Mouse (Mus musculus) heart, postnatal 36 days (tissue): Measurements from ENCODE around the gene Dtl. TPM values are rescaled to one million over a fixed set of nuclear protein-coding genes. Genes with fewer than 3 reads are reported as not detected.

Source experiments
- DNase-seq, 2 experiments: peaks; one replicate each; pipeline ENCODE4 v3.0.0; 2021 to 2022
- intact Hi-C: fragments of 180-260 bp; cut with DNase I; formaldehyde crosslinking; loops from one replicate; pipeline ENCODE4 v1.15.1; 2025
- total RNA-seq, 2 experiments: library from RNA; stranded (reverse); gene quantifications; 2 replicates each; pipeline ENCODE4 v1.2.3; 2021

The Dtl gene
- total RNA-seq, 2 experiments from 2014 or later: 0.19 to 0.31 TPM

DNA sequence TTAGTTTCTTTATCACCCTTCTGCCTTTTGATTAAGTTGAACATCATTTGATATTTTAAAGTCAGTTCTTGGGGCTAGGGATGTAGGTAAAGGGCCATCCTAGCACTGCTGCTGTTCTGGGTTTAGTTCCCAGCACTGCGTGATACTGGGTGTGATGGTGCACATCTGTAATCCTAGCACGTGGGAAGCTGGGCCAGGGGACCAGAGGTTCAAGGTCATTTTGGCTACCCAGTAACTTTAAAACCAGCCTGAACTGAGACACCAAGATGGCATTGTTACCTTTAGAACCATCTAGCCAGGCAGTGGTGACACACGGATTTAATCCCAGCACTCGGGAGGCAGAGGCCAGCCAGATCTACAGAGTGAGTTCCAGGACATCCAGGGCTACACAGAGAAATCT, 8.5 kb upstream of the Dtl start:
- no peak for DNase-seq
- intact Hi-C loops: no loop called here

DNA sequence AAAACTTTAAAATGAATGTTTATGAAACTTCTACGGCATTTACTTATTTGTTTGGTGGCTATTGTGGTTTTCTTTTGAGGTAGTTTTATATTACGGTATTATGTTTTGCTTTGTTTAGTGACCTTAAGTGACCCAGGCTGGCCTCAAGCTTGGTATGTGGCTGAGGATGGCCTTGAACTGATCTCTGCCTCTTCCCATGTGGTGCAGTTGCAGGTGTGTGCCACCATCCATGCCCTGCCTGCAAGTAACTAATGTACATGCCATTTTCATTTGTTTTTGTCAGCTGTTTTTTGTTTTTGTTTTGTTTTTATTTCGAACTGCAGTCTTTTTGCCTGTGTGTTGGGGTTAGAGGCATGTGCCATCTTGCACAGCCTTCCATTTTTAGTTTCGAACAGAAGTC, 6.3 kb upstream of the Dtl start:
- intact Hi-C loops: no loop called here
- no peak for DNase-seq

DNA sequence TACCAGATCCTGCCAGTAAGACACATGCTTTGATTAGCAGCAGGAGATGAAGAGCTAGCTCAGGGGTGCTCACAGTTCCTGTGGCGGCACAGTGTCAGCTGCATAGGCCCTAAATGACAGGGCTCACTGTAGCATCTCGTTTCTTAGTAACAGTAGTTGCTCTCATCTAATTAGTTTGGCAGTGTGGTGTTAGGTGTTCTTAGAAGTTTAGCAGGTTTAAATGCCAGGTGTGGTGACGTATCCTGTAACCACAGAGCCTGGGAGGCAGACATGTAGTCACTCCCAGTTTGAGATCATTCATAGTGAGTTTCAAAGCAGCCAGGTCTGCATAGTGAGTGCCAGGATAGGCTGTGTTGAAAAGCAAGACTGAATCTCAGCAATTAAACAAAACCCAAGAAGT, 4.2 kb upstream of the Dtl start:
- no peak for DNase-seq
- intact Hi-C loops: loop anchor here (5.0 to 10.0 kb wide), 3 partner anchors 138 to 395 kb away; partner anchors contain the start of genes Lpgat1 and Slc30a1

GRCm38 (mm10) chr1:191574871-191575457, 380 bp downstream of the Dtl start:
- no peak for DNase-seq

DNA sequence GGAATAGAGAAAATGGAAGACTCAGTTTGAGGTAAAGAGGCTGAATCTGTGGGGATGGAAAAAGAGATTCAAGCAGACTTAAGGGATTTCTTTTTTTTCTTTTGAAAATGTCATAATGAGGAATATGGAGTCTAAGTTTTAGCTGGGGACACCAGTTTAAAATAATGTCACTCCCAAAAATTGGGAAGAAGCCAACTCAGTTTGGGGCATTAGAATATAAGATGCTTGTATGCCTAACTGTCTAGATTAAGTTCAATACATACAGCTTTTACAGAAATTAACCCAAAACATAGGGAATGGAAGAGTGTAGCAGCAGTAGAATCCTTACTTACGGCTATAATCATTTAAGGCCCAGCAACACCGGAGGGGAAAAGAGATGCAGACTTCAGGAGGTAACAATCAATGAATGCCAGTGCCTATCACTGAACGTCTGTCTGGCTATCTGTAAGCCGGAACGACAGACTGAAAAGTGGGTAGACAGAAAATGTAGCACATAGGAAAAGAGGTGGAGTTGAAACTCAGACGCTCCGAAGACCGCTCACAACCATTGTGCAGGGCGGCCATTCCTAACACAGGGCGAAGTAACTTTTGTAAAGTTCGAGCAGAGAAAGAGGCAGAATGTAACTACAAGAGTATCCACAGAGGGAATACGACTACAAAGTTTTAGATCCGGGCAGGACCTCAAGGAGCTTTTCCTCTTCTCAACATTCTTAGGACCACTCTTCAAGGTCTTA, 1.3 kb downstream of the Dtl start:
- DNase-seq: no peak
- intact Hi-C loops: loop anchor here (10.0 kb wide), 1 partner anchor 389 kb away; no protein-coding TSS in a partner anchor

More at GRCm38 (mm10) chr1:191574871-191575457, 380 bp downstream of the Dtl start:
- intact Hi-C loops: loop anchor here (5.0 to 10.0 kb wide), 3 partner anchors 142 to 390 kb away; partner anchors contain the start of genes Lpgat1 and Slc30a1

GRCm38 (mm10) chr1:191570415-191570814, 4.9 kb downstream of the Dtl start:
- DNase-seq: no peak
- intact Hi-C loops: loop anchor here (10.0 kb wide), 1 partner anchor 386 kb away; no protein-coding TSS in a partner anchor

- DNase-seq: no peak
- intact Hi-C loops: loop anchor here (10.0 kb wide), 2 partner anchors 385 to 625 kb away; no protein-coding TSS in a partner anchor
Measured at GRCm38 (mm10) chr1:191569625-191570024, 5.7 kb downstream of the Dtl start.

DNA sequence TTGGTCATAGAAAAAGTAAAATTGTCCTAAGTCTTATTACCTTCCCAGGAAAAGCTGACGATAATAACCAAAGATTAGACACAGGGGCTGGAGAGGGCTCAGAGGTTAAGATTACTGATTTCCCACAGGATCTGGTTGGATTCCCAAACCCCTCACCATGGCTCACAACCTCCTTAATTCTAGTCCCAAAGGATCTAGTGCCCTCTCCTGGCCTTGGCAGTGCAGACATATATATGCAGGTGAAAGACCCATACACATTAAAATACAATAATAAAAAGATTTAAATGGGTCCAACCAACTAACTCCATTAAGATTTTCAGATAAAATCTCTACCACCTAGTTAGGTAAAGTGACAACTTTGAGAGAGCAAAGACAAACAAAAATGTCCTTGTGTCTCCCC, 7.5 kb downstream of the Dtl start:
- DNase-seq: peak; percentile 22 to 28
- intact Hi-C loops: loop anchor here (1.0 to 10.0 kb wide), 2 partner anchors 256 to 623 kb away; no protein-coding TSS in a partner anchor

- intact Hi-C loops: loop anchor here (1.0 to 10.0 kb wide), 5 partner anchors 81 to 618 kb away; no protein-coding TSS in a partner anchor
- DNase-seq: peak; percentile 39 to 41
Measured at GRCm38 (mm10) chr1:191562823-191563365, 12.4 kb downstream of the Dtl start.

- no peak for DNase-seq
- intact Hi-C loops: loop anchor here (5.0 to 10.0 kb wide), 3 partner anchors 67 to 615 kb away; no protein-coding TSS in a partner anchor
Measured at GRCm38 (mm10) chr1:191559779-191560178, 15.6 kb downstream of the Dtl start.

DNA sequence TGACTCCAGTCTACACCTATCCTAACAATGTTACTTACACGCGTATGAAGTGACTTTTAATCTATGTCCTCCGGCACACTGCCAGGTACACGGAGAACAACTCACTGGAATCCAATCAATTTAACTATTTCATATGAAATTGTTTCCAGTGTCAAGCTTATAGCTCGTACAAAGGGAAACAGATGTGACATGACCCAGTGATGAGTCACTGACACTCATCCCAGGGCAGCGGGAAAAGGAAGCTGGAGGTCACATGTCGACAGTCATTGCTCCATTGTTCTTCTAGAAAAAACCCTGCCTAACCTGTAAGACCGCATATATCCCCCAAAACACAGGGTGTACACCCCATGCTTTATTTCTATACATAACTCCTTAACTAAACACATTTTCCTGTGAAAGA, 18.2 kb downstream of the Dtl start:
- no peak for DNase-seq
- intact Hi-C loops: loop anchor here (5.0 kb wide), 1 partner anchor 65 kb away; no protein-coding TSS in a partner anchor

- DNase-seq: no peak
- intact Hi-C loops: no loop called here
Measured at GRCm38 (mm10) chr1:191550786-191551185, 24.6 kb downstream of the Dtl start.

GRCm38 (mm10) chr1:191543747-191544146, 31.6 kb downstream of the Dtl start:
- intact Hi-C loops: no loop called here
- no peak for DNase-seq

- no peak for DNase-seq
- intact Hi-C loops: no loop called here
Measured at GRCm38 (mm10) chr1:191541619-191542018, 33.7 kb downstream of the Dtl start.

DNA sequence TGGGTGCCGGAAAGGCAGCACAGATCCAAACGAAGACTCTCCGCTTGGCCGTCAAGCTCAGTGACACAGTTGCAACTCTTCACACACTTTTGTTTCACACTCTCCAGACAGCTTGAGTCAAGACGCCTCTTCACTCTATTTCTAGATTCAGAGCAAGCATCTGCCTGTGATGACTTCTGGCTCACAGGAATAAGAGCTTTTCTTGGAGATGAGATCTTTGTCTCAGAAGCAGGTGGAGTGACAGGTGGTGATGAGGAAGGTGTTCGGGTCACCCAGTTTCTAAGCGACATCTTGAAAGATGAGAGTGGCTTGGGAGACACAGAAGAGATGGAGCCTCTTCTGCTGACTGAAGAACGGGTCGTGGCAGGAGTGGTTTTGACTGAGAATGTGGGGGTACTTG, 34.3 kb downstream of the Dtl start:
- no peak for DNase-seq
- intact Hi-C loops: no loop called here

DNA sequence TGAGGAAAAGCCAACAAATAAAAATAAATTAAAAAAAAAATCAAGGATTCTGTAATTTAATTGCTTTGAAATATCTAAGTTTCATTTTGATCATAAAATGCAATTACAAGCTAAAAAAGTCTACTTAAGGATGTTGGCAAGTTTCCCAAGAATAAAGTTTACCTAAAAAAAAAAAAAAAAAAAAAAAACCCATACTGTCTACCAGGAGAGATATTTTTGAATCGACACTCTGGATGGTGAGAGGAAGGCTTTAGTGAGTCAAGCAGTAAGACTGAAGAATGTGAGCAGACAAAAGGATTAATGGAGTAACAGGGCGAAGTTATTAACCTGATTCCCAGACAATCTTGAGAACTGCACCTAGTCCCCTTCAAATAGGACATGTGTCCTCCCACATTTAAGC, 35.0 kb downstream of the Dtl start:
- DNase-seq: no peak
- intact Hi-C loops: no loop called here

DNA sequence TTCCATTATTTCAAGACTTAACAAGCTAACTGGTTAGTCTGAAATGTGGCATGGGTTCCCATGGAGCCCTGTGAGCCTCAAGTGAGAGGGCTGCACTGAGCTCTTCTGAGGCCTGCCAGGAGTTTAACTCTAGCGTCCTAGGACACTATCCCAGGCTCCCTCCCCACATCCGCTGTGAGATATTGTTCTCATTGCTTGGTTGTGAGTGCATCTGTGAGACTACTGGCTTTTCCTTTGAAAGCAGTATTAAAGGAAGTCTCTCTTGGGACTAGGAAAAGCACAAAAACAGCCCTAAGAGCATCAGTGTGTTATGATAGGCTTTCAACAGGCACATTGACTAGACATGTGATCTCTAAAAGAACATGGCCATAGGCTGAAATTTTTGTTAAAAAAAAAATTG, 40.4 kb downstream of the Dtl start:
- intact Hi-C loops: no loop called here

GRCm38 (mm10) chr1:191531023-191531422, 44.3 kb downstream of the Dtl start:
- intact Hi-C loops: no loop called here
- no peak for DNase-seq

More for the DNA sequence above, 40.4 kb downstream of the Dtl start:
- DNase-seq: no peak

DNA sequence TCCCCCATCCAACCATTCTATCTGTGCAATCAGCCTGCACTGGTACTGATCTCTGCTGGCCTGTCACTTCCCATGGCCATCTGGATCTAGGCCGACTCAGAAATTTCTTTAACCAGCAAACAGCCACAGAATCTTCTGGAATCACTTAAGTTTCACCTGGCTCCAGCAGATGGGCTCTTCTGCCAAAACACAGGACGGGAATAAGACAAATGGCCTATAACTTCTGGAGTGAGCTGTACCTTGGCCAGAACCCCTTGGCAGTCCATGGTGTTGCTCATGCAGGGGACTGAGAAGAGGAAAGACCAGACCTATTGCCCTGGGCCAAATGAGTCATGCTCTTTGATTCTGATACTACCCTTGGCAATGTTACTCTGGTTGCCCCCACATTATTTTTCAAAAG, 45.9 kb downstream of the Dtl start:
- intact Hi-C loops: no loop called here
- peak; percentile 25 to 36 for DNase-seq

DNA sequence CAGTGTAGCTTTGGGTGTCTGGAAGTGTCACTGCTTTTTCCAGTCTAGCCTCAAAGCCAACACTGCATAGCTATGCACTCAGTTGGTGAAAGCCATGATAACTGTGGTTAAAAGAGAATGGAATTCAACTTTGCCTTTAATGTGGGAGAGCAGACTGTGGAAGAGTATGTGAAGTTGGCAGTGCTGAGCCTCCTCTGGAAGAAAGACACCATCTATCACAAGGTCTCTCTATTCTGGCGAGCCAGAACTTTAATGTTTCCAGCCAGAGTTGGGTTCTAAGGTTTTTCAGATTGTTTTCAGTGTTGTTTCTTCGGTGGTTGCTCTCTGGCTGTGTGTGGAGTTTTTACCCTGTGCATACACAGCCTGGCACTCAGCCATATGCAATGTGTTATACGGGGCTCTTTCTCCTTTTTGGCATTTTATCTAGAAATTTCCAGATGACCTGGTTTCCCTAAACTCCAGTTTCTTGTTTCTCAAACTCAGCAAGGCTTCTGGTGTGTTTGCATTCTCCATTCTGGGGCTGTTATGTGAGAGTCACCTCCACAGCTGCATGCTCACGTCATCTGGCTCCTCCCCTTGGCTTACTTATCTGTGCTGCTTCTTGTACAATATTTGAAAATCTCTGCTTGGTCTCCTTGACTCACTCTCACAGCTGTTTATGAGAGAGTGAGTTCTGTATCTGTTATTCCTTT, 47.3 kb downstream of the Dtl start:
- peak in 1 of 2 experiments; percentile 23 for DNase-seq
- intact Hi-C loops: no loop called here

GRCm38 (mm10) chr1:191527089-191527488, 48.3 kb downstream of the Dtl start:
- intact Hi-C loops: no loop called here
- no peak for DNase-seq
